Mouse (Mus musculus) liver, embryonic 14.5 days (tissue): ENCODE results near the gene Cfdp1. TPM values are rescaled to one million over a fixed set of nuclear protein-coding genes. Genes with fewer than 3 reads are reported as not detected.

Experiments used
- ATAC-seq: fragments of 200-750 bp; cut with Nextera tagmentation; 2 replicates; pipeline ENCODE4 v1.8.0; 2017; ENCODE audit warnings: moderate number of reproducible peaks, mild to moderate bottlenecking, moderate library complexity; ENCODE audit not compliant: insufficient read depth
- DNase-seq, 3 experiments: peaks; one replicate each; pipeline ENCODE4 v3.0.0-alpha.2; 2012 to 2013; ENCODE audit warnings: low read depth in 3 of 3, low spot score in 3 of 3
- H3K27ac ChIP-seq: fragments of 300-500 bp; sonication (generic); 2 replicates; pipeline ENCODE4 v1.5.1; 2014; ENCODE audit warnings: moderate library complexity, mild to moderate bottlenecking, control low read depth, inconsistent platforms
- H3K27me3 ChIP-seq: fragments of 300-500 bp; sonication (generic); 2 replicates; pipeline ENCODE4 v1.6.1; 2014; ENCODE audit warnings: mild to moderate bottlenecking, low read length, moderate library complexity; ENCODE audit not compliant: control insufficient read depth, insufficient read depth
- H3K36me3 ChIP-seq: fragments of 300-500 bp; sonication (generic); replicated peaks from 2 replicates; pipeline ENCODE4 v1.6.1; 2014; ENCODE audit warnings: low read depth; ENCODE audit not compliant: control insufficient read depth, insufficient read depth
- H3K4me1 ChIP-seq, 2 experiments: fragments of 200-500 bp in 1 of 2; fragments of 300-500 bp in 1 of 2; sonication (generic) in 1 of 2; replicated peaks; 2 replicates each; pipeline ENCODE4 v1.6.1; 2012 to 2014; ENCODE audit warnings: antibody characterized with exemption in 1 of 2, inconsistent platforms in 1 of 2, low read length in 1 of 2; ENCODE audit not compliant: control insufficient read depth in 2 of 2, insufficient read depth in 2 of 2
- H3K4me2 ChIP-seq: fragments of 300-500 bp; sonication (generic); 2 replicates; pipeline ENCODE4 v1.6.1; 2014; ENCODE audit warnings: low read depth, mild to moderate bottlenecking, control low read depth, moderate library complexity
- H3K4me3 ChIP-seq, 2 experiments: fragments of 200-500 bp in 1 of 2; fragments of 300-500 bp in 1 of 2; sonication (generic) in 1 of 2; 2 replicates each; pipeline ENCODE4 v1.5.1; 2012 to 2014; ENCODE audit warnings: low read depth in 2 of 2, low read length in 2 of 2, mild to moderate bottlenecking in 2 of 2, control low read depth in 1 of 2, inconsistent platforms in 1 of 2, moderate library complexity in 1 of 2; ENCODE audit not compliant: insufficient read depth in 1 of 2
- H3K9ac ChIP-seq: fragments of 300-500 bp; sonication (generic); replicated peaks from 2 replicates; pipeline ENCODE4 v1.6.1; 2014; ENCODE audit warnings: mild to moderate bottlenecking, control low read depth, moderate library complexity
- H3K9me3 ChIP-seq: fragments of 300-500 bp; sonication (generic); 2 replicates; pipeline ENCODE4 v1.6.1; 2016; ENCODE audit warnings: low read length, mixed read lengths; ENCODE audit not compliant: control insufficient read depth
- CTCF ChIP-seq: IDR thresholded peaks from 2 replicates; pipeline ENCODE4 v1.5.1; 2016; ENCODE audit warnings: antibody characterized with exemption, low read depth, control low read depth
- EP300 ChIP-seq: IDR thresholded peaks from 2 replicates; pipeline ENCODE4 v1.6.1; 2016; ENCODE audit warnings: antibody characterized with exemption, low read depth
- WGBS: fragments of 180-500 bp; shearing (Covaris S2); extraction: QIAGEN DNeasy Blood & Tissue Kit; methylation state at CpG from one replicate; pipeline ENCODE4 v1.1.7; 2014; ENCODE audit not compliant: insufficient replicate concordance; 5-methylcytosine and 5-hydroxymethylcytosine counted together
- polyA plus RNA-seq, 2 experiments: library from polyadenylated mRNA; depleted of rRNA in 1 of 2; stranded (reverse) in 1 of 2; unstranded in 1 of 2; fragments of >200 nt; fragmentation: Nextera tagmentation in 1 of 2; extraction: Ambion mirVana in 1 of 2; gene quantifications; 2 replicates each; pipeline versions ENCODE4 v1.2.1 to v1.2.3; 2012 to 2014

Gene Cfdp1
- polyA plus RNA-seq, 2 experiments: 46.8 to 82.8 TPM

DNA sequence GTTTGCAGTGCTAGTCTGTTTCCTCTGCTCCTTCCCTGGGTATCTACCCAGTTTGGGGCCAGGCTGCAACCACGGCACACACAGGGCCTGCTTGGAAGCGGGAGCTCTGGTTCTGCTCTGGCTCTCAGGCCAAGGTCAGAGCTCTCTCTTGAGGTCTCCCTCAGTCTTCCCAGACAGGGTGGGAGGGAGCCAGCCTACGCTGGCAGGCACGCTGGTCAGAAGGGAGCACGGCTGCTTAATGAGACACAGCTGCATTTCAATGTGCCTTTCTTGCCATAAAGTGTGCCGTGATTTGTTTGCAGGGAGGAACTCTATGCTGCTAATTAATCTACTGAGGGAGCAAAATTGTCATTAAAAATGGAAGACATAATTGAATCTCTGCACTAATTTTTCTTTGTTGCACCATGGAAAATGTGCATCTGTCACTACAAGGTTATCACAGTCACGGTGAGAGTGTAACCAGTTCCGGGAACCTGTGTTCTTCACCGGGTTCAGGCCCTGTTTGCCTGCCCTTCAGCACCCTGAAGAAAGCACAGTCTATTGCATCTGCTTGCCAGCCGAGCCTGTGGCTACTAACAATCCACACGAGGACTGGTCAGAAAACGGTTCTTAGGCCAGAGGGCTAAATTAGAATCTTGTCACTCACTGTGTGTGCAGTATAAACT, 84.2 kb downstream of the Cfdp1 start:
- DNase-seq (no peak), ATAC-seq (no peak)
- Histone ChIP-seq H3K4me1 (0 out of 4 replicates have a peak, but pooled peaks cover 0 to 2% of the 10 kb centered on the region in 2 experiments), H3K36me3 (no peaks in the 10 kb centered on the region; the same call in 1 of the 2 replicates), H3K4me3 (no peak overlapping the region), H3K27me3 (no peaks in the 10 kb centered on the region), H3K4me2 (no peak overlapping the region), H3K9ac (no peak overlapping the region), H3K27ac (no peak overlapping the region), H3K9me3 (no peaks in the 10 kb centered on the region)
- WGBS: 81% methylated on average over 12 of the region's 12 CpGs
- TF ChIP-seq CTCF: no peak
- TF ChIP-seq EP300: no peak

DNA sequence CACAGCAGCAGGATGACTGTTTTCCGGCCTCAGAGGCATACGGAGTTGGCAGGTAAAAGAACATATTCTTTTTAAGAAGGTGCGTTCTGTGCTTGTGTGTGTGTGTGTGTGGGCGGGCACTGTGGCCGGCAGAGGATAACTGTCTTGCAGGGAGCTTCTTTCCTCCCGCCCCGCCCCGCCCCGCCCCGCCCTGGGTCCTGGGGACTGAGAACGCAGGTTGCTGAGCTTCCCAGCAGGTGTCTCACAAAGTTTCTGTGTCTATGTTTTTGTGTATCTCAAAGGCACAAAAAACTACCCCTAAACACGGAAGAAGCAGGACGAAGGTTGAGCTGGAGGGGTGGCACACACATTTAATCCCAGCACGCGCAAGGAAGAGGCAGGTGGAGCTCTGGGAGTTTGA, 84.8 kb downstream of the Cfdp1 start:
- no peaks in the 10 kb centered on the region; the same call in 1 of the 2 replicates for H3K36me3 ChIP-seq
- no peak for TF ChIP-seq CTCF
- TF ChIP-seq EP300: no peak
- 0 out of 4 replicates have a peak, but pooled peaks cover 0 to 2% of the 10 kb centered on the region in 2 experiments for H3K4me1 ChIP-seq
- H3K9ac ChIP-seq: no peak overlapping the region
- ATAC-seq (no peak), DNase-seq (no peak)
- H3K27ac ChIP-seq: no peak overlapping the region
- H3K4me3 ChIP-seq: no peak overlapping the region
- H3K9me3 ChIP-seq: no peaks in the 10 kb centered on the region
- H3K4me2 ChIP-seq: no peak overlapping the region
- no peaks in the 10 kb centered on the region for H3K27me3 ChIP-seq
- 64% methylated on average over 15 of the region's 15 CpGs for WGBS

DNA sequence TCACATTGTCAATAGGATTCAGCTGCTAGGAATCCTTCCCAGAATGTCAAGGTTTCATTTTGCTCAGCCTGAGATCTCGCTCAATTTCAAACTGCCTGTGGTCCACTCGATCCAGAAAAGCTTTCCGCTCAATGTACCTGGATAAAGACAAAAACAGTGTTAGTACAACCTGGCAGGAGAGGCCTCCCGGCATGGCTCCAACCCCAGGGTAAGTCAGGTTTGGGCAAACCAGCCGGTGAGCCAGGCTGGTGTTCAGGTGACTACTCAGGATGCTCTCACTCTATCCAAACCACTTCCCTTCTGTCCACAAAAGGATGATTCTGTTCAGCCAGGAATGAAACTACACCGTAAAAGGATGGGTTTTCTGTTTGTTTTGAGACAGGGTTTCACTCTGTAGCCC, 85.4 kb downstream of the Cfdp1 start:
- Histone ChIP-seq H3K9ac (no peak overlapping the region), H3K4me1 (0 out of 4 replicates have a peak, but pooled peaks cover 0 to 2% of the 10 kb centered on the region in 2 experiments), H3K4me3 (no peak overlapping the region), H3K36me3 (no peaks in the 10 kb centered on the region; the same call in 1 of the 2 replicates), H3K9me3 (no peaks in the 10 kb centered on the region), H3K27me3 (no peaks in the 10 kb centered on the region), H3K27ac (no peak overlapping the region), H3K4me2 (no peak overlapping the region)
- ATAC-seq (no peak), DNase-seq (no peak)
- TF ChIP-seq CTCF (no peak), EP300 (no peak)
- WGBS: 78% methylated on average over 6 of the region's 6 CpGs

DNA sequence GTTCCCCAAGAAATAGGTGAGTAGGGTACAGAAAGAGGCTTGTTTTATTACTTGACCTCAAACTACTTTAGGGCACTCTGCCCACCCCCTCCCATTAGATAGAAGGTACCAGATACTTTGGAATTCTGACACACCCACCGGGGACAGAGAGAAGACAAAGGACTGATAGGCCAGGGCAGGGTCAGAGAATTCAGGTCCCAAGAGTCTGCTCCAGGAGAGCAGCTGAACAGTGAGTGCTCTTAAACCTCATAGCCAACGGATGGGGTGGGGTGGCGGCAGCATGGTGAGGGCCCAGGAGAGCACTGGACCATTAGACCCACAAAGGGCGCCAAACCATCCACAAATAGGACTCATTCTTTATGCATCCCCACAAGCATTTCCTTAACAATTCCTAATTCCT, 88.5 kb downstream of the Cfdp1 start:
- no peaks in the 10 kb centered on the region for H3K27me3 ChIP-seq
- H3K36me3 ChIP-seq: no peaks in the 10 kb centered on the region; the same call in 1 of the 2 replicates
- H3K9ac ChIP-seq: no peak overlapping the region
- DNase-seq (no peak), ATAC-seq (no peak)
- no peak for TF ChIP-seq CTCF
- no peak for TF ChIP-seq EP300
- H3K9me3 ChIP-seq: no peaks in the 10 kb centered on the region
- H3K4me2 ChIP-seq: no peak overlapping the region
- 0 out of 4 replicates have a peak, but pooled peaks cover 0 to 2% of the 10 kb centered on the region in 2 experiments for H3K4me1 ChIP-seq
- no peak overlapping the region for H3K27ac ChIP-seq
- 77% methylated on average over 4 of the region's 4 CpGs for WGBS
- H3K4me3 ChIP-seq: no peak overlapping the region

DNA sequence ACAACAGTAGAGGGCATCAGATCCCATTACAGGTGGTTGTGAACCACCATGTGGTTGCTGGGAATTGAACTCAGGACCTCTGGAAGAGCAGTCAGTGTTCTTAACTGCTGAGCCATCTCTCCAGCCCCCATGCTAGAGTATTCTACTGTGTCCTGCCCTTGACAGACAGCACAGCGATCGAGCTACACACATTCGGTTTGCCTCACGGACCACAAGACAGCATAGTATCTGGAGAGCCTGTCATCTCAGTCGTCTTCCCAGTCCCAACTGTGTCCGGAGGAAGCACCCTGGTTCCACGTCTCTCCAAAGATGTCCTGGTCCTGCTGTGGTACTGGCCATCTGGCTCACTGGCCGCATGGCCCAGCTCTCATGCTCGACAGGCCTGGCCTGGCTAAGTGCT, 89.0 kb downstream of the Cfdp1 start:
- no peak for TF ChIP-seq EP300
- TF ChIP-seq CTCF: no peak
- 83% methylated on average over 9 of the region's 9 CpGs for WGBS
- H3K4me2 ChIP-seq: no peak overlapping the region
- H3K27me3 ChIP-seq: no peaks in the 10 kb centered on the region
- H3K4me1 ChIP-seq: 0 out of 4 replicates have a peak, but pooled peaks cover 0 to 2% of the 10 kb centered on the region in 2 experiments
- no peak overlapping the region for H3K27ac ChIP-seq
- no peaks in the 10 kb centered on the region for H3K9me3 ChIP-seq
- no peak overlapping the region for H3K9ac ChIP-seq
- ATAC-seq: no peak
- no peak for DNase-seq
- no peak overlapping the region for H3K4me3 ChIP-seq
- no peaks in the 10 kb centered on the region; the same call in 1 of the 2 replicates for H3K36me3 ChIP-seq
